Mouse (Mus musculus) urinary bladder, postnatal 10 days (tissue): ENCODE measurements around the gene Rnf180.

Experiments used
- DNase-seq: peaks from one replicate; pipeline ENCODE4 v3.0.0; 2022; ENCODE audit warnings: low spot score

Rnf180 gene

DNA sequence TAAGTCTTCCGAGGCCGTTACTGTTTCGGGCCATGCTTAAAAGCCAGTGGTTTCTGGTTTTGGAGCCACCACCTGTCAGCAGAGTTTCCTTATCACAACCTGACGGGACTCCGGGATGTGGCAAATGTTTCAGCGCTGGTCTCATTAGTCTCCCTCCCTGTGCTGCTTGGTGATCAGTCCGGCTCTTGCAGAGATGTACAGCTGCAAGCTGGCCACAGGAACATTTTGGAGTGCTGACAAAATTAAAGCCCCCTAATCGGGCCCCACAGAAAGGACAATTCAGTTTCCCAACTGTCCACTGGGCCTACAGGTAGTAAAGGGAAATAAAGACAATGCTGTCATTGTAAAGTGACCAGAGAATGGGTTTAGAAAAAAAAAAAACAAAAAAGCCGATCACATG lies 44.4 kb downstream of the Rnf180 start:
- no peak for DNase-seq

DNA sequence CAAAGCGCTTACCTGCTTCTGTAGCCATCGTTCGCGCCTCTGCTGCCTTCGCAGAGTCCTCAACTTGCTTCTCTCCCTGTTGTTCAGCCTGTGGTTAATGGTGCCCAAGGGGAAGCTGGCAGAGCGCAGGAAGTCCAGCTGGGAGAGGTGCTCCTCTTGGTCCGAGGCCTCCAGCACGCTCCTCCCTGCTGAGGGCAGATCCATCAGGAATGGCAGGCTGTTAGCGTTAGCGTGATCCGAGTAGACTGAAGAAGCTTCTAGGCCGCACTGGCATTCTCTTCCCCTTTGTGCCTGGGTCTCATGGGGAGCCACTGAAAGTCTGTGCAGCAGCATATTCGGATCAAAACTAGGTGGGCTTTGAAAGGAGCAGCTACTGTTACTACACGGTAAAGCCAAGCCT lies 45.0 kb downstream of the Rnf180 start:
- no peak for DNase-seq

- DNase-seq = no peak
Measured at GRCm38 (mm10) chr13:105247691-105248090, 46.9 kb downstream of the Rnf180 start.

DNA sequence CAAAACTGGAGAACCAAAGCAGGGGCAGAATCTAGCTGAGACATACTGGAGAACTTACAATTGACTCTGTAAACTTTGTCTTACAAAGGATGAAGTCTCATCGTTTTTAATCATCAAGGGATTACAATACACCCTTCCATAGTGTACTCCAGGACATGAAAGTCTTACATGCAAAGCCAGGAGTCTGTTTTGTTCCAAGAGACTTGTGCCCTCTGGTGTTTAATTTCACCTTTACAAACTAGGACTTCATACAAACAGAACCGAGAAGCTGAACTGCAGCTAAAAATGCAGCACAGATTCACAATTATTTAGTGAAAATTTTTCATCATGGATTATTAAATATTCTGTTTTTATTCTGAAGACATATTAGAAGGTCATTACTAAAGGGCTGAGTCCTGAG lies 53.8 kb downstream of the Rnf180 start:
- DNase-seq = no peak

DNA sequence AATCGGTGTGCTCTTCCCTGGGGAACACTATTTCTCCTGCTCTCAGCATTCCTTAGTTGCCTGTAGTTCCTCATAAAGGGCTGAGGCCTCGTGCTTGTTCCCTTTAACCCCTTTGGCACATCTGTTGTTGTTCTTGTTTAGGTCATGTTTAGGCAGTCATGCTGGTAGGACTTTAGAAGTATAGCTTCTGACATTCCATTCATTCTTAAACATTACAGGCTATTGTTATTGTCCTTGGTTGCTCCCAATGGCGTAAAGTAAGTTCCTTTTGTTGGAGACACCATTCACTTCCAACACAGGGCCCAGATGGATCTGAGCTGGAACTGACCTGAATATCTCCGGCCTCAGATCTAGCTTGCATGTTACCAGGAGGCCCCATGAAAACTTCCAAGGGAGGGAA lies 67.5 kb downstream of the Rnf180 start:
- DNase-seq = no peak

DNA sequence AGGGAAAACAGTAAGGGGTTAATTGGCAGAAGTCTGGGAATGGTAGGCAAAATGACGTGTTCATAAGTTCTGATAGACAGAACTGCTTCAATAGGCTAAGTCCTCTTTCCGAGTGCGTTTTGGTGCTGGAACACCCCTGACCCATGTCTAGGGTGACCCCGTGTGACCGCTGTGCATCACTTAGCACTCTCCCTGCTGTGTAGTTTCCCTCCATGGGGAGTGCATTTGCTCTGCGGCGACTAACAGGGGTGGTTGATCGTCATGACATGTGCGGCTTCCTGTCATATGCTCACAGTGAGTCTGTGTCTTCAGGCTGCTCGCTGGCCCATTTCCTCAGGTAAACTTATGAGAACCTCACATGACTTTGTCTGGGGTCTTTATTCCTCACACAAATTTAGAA lies 70.6 kb downstream of the Rnf180 start:
- no peak for DNase-seq

DNA sequence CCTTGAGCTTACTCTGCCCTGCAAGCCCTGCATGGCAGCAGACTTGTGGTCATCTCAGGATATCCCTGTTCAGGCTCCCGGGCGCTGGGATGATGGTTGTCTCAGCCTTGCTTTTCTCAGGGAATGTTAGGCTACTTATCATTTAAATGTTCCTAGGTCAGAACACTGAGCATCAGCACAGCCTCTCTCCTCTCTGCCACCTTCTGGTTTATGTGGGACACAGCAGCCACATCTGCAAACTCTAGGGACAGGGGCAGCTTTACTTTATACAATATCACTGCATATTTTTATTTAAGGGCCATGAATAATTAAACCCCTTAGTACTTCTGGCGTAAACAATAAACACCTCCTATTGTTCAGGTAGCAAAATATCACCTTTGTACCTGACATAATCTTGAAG lies 71.5 kb downstream of the Rnf180 start:
- DNase-seq = no peak

DNA sequence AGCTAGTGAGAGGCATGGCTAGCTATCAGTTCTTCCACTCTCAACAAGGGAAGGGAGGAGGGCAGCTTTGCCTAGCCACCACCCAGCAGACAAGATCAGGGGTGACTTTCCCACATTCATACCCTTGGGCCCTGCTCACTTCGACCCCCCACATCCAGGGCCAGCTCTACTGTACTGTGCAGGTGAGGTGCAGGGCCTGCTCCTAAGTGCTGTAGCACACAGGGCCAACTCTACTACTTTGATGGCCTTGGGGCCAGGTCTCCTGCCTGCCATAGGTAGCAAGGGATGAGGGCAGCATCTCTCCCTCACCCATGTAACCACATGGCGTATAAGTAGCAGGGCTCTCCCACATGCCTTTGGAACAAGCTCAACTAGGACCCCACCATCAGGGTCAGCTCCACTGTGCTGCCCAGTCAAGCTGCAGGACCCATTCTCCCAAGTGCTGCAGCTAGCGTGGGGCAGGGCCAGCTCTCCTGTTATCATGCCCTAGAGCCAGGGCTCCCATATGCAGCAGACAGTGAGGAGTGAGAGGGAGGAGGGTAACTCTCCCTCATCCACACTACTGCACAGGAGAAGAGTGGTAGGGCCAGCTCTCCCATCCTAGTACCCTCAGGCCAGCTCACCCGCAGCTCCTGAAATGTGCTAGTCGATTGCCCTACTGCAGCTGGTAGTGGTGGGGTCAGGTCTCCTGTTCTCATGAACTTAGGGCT lies 72.4 kb downstream of the Rnf180 start:
- no peak for DNase-seq

- no peak for DNase-seq
Measured at GRCm38 (mm10) chr13:105210746-105211145, 83.9 kb downstream of the Rnf180 start.

DNA sequence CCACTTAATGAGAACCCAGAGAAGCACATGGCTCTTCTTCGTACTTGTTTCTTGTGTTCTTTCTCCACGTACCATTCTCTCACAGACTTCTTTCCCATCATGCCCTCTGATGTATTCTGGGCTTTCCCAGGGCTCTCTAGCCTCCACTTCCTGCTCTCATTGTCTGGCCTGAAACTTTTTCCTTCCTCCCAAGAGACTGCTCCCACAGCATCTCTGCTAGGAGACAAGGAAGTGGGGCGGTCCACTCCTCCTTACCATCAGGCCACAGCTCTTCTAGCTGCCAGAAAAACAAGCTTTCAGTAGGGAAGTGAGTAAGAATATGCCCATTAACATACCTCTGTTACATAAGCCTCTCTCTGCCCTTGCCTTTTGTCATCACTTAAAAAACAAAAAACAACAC lies 90.8 kb downstream of the Rnf180 start:
- no peak for DNase-seq

DNA sequence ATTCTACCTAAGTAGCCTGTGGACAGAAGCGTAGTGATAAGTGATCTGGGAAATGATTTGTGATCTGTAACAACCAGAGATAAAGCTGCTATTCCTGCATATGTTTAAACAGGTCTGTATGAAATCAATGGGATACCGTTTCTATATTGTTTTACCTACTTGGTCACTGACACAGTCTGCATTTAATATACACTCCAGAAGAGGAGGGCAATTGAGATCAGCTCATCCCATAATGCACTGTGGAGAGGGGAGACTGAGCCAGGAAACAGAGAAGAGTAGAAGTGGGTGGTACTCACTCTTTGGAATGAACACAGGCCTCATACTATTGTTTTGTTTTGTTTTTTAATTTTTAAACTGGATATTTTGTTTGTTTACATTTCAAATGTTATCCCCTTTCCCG lies 96.0 kb downstream of the Rnf180 start:
- DNase-seq = no peak

DNA sequence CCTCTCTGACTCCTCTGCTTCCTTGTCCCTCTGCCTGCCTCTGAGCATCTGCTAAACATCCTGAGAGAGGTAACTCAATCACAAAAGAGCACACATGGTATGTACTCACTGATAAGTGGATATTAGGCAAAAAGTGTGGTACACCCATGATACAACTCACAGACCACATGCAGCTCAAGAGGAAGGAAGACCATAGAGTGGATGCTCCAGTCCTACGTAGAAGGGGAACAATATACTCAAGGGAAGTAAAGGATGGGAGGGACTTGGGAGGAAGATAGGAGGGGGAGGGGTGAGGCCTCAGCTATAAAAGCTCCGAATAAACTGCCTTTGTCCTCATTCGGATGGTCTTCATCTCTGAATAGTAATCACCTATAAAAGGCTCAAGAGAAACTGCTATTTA lies 96.6 kb downstream of the Rnf180 start:
- no peak for DNase-seq

GRCm38 (mm10) chr13:105193583-105193982 lies 101.0 kb downstream of the Rnf180 start:
- DNase-seq = no peak

DNA sequence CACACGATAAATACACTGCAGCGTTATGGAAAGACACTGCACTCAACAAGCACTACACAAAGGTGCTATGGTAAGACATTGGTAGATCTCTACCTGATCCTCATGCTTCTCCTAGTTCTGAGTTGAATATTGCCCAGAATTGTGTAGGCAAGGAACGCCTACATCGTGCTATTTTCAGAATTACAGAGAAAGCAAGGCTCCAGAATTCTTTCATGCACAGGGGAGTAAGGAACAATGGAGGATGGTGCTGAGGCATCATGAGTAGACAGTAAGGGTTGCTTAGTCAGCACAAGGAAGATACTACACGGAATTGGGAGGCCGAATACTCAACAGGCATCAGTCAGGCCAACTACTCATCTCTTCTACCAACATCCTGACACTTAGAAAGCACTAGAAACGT lies 105.9 kb downstream of the Rnf180 start:
- no peak for DNase-seq

GRCm38 (mm10) chr13:105180781-105181180 lies 113.8 kb downstream of the Rnf180 start:
- no peak for DNase-seq

DNA sequence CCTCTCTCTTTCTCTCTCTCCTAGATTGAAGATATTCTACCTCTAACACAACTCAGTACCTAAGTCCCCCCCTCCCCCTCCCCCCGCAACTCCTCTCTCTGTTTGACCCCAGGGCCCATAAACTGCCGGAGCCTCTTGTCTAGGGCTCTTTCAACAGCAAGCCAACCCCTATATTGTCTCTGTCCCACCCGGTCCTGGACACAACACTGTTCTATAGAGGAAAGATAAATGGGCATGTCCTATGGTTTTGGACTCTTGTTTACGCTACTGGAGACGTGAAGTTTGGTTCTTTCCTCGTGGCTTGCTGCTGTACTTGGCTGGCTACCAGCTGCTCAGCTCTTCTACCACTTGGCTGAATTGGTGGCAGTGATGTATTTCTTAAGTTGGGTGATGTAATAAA lies 129.2 kb downstream of the Rnf180 start:
- no peak for DNase-seq

DNA sequence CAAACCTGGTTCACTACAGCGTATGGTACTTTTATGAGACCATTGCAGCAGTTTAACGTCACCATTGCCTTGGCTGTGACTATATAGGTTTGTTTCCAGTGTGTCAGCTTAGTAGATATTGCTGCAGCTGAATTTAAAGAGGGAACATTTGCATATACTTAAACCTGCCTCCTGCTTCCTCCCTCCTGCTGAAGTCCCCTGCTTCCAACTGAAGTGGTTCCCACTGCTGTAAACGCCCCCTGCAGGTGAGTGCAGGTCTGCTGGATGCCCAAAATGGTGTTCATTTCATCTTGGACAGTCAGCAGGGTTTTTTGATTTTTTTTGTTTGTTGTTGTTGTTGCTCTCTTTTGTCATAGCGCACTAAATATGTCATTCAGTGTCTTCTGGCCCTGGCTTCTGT lies 140.7 kb downstream of the Rnf180 start:
- no peak for DNase-seq

DNA sequence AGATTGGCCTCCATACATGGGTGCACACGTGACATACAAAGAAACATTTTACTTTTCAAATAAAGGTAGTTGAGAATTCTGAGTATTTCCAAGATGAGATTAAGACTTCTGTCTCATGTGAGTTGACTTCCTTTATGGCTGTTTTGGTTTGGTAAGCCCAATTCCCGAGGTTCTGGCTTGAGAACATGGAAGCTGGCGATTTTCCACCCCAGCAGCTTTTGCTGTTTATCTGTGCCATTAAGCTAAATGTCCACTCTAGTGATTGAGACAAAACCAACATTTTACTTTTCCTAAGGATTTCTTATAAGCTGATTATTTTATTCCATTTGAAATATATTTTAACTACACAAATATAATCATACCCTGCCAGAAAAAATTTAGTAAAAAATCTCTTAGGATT lies 144.6 kb downstream of the Rnf180 start:
- DNase-seq = no peak

- DNase-seq = no peak
Measured at GRCm38 (mm10) chr13:105147795-105148418, 146.7 kb downstream of the Rnf180 start.

- DNase-seq = no peak
Measured at GRCm38 (mm10) chr13:105146827-105147226, 147.8 kb downstream of the Rnf180 start.

DNA sequence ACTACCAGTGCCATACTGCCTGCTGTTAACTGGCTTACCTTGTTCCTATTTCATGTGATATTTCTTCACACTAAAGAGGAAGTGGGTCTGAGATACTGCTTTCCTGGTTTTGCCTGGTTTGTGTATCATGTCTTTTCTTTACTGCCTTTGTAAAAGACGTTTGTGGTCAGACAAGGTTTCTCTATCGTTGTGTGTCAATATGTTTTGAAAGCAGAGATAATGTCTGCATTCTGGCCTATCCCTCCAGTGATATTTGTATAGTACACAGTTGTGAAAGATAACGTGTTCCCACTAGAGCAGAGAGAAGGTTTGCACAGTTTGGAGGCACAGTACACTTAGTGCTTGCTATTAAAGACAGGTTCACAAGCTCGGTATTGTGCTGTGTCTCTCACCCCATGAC lies 154.7 kb downstream of the Rnf180 start:
- no peak for DNase-seq

- no peak for DNase-seq
Measured at GRCm38 (mm10) chr13:105134397-105134796, 160.2 kb downstream of the Rnf180 start.

- DNase-seq = no peak
Measured at GRCm38 (mm10) chr13:105132776-105133175, 161.8 kb downstream of the Rnf180 start.

DNA sequence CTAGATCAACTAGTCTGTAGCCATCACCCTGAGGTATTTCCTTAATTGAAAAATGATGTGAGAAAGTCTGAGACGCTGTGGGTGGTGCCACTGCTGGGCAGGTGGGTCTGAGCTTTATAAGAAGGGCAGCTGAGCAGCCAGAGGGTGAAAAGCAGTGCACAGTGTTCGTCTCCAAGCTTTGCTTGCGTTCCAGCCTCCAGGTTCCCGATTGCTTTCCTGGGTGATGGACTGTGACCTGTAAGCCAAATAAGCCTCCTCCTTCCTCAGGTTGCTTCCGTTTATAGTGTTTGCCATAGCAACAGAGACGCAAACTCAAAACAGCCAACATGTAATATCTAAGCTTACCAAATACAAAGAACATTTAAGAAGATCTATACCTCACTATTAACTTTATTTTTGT lies 162.2 kb downstream of the Rnf180 start:
- no peak for DNase-seq
